Mouse (Mus musculus): ENCODE data around the gene Aup1.

Gene Aup1

DNA sequence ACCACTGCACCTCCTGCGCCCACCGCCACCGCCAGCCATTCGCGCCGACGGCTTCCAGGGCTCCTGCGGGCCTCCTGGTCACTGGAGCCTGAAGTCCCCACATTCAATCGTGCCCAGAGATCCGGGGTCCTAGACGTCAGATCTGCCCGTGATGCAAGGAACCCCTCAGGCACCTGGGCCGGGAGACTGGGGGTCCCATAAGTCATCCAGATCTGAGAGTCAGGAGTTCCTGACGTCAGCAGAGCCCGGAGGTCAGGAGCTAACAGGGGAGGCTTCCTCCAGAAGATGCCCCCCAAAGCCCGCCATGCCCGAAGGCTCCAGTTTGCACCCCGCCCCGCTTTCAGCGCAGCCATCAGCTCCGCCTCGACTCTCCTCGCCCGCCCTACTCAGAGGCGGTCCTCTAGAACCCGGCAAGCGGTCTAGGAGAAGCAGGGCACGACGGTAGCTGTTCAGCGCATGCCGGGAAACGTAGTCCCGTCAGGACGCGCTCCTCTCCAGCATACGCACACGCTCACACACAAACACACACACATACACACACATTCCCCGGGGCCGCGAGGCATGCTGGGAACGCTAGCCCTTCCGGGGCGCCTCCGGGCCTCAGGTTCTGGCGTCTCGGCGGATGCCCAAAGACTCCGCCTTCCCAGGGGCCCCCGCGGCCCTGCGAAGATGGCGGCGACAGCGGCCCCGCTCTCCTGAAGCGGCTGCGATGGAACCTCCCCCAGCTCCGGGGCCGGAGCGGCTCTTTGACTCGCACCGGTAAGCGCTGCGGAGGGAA, at the start of gene Aup1:
TSS of gene Aup1 (plus strand) at position 448 of the 778 bp plus-strand sequence.
- in situ Hi-C loops (cut with MboI, MseI): loop anchor here in 1 of 2 experiments (10.0 kb wide), 1 partner anchor 49 kb away; no protein-coding TSS in a partner anchor

DNA sequence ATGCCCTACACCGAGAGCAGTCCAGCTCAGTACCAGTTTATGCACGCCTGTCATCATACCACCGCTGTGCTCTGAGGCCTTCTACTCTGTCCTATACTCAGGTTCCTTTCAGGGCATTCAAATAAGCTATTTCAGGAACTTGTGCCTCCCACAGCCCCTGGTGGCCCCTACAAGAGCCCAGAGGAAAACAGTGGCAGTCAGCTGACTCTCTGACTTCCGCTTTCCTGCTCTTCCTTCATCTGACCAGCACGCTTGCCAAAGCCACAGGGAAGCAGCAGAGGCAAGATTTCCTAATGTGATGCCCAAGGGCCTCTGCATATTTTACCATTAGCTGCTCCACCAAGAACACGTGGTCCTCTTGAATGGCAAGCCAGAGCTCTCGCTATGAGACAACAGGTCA, 49.4 kb upstream of the Aup1 start:
- in situ Hi-C loops (cut with MboI, MseI): loop anchor here (5.0 to 10.0 kb wide), 3 partner anchors 50 to 157 kb away; partner anchors contain the start of genes Aup1 (in 1 of the 2), Dqx1 (in 1 of the 2) and Htra2 (in 1 of the 2)

- in situ Hi-C loops (cut with MboI, MseI): loop anchor here in 1 of 2 experiments (5.0 to 10.0 kb wide), 2 partner anchors 49 to 157 kb away; partner anchors contain the start of genes Aup1, Dqx1 and Htra2
Measured at GRCm38 (mm10) chr6:83005444-83006011, 48.8 kb upstream of the Aup1 start.

GRCm38 (mm10) chr6:83006114-83006513, 48.2 kb upstream of the Aup1 start:
- in situ Hi-C loops (cut with MboI, MseI): loop anchor here in 1 of 2 experiments (5.0 to 10.0 kb wide), 2 partner anchors 49 to 156 kb away; partner anchors contain the start of genes Aup1, Dqx1 and Htra2

DNA sequence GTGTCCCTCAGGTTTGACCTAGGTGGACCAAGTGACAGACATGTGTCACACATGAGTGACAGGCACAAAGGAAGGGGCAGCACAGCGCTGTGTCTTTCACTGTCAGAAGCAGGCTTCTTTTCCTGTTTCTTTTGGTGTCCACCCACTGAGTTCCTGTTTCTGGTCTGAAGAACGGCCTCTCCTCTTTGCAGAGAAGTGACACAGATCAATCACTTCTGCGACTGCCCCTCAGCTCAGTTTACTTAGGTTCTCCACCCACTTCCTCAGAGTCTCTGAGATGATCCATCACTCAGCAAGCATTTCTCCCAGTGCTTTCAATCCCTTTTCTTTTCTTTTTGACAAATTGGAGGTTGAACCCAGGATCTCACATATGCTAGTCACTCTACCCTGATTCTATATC, 45.7 kb upstream of the Aup1 start:
- in situ Hi-C loops (cut with MboI, MseI): loop anchor here in 1 of 2 experiments (5.0 to 10.0 kb wide), 2 partner anchors 46 to 154 kb away; partner anchors contain the start of genes Aup1, Dqx1 and Htra2

DNA sequence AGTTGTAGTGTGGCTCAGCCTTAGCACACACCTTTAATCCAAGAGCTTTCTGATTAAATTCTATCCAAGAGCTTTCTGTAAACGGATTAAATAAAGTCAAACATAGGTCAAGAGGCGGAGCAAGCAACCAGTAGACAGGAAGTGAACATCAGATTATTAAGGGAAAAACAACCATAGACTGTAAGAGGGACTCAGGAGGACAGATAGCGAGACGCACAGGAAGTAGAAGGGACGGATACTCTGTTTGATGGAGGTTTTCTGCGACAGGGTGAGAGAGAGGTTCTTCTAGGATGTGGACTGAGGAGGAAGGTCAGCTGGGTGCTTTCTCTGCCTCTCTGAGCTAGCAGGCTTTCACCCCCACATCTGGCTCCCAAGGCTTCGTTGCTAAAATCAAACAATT, 44.3 kb upstream of the Aup1 start:
- in situ Hi-C loops (cut with MboI, MseI): no loop called here

DNA sequence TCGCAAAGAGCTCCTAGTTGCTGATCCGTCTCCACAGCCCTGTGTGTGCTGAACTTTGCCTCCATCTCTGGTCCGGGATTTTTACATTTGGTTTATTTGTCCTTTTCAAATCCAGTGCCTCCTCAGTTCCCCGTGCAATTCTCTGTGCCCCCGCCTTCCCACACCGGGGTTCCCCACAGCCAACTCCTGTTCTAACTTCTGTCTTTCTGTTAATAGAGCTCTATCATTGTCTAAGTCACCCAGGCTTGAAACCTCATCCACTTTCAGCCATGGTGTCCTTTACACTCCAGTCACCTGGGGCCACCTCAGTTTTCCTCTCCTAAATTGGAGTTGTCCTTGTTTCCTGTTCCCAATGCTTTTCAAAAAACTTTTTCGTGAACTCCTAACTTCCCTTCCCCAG, 43.1 kb upstream of the Aup1 start:
- in situ Hi-C loops (cut with MboI, MseI): no loop called here

GRCm38 (mm10) chr6:83011756-83012155, 42.6 kb upstream of the Aup1 start:
- in situ Hi-C loops (cut with MboI, MseI): no loop called here

DNA sequence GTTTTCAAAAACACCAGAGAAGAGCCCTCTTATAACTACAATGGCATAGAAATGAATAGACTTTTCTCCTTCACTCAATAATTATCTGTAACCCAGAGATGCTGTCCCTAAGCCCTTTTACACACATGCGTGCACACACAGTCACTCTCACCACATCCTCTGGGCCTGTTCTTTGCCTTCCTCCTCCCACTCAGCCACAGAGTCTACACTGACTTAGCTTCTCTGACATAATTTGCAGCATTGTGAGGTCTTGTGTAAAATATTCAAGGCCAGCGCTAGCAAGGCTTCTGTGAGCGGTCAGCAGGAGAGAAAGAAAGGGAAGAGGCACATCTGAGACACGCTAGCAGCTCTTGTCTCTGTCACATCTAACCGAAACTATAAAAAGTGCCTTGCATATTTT, 40.9 kb upstream of the Aup1 start:
- in situ Hi-C loops (cut with MboI, MseI): no loop called here

GRCm38 (mm10) chr6:83014482-83015466, 39.5 kb upstream of the Aup1 start:
- in situ Hi-C loops (cut with MboI, MseI): no loop called here

- in situ Hi-C loops (cut with MboI, MseI): no loop called here
Measured at GRCm38 (mm10) chr6:83015749-83016148, 38.6 kb upstream of the Aup1 start.

DNA sequence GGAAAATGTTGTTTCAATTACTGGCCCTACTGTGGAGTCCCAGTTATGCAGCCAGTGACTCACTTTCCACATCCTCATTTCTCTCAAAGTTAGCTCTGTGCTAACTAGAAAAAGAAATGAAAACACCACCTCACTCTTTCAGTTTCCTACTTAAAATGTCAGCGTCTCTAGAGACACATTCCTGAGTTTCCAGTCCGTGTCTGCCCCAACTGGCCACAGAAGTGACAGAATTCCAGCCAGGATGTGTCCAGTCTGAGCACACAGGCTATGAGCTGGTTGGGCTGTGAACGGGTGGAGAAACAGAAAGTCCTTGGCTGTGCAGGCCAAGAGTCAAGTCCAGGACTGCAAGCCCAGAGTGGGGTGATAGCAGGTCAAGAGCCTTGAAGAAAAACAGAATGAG, 37.1 kb upstream of the Aup1 start:
- in situ Hi-C loops (cut with MboI, MseI): no loop called here

DNA sequence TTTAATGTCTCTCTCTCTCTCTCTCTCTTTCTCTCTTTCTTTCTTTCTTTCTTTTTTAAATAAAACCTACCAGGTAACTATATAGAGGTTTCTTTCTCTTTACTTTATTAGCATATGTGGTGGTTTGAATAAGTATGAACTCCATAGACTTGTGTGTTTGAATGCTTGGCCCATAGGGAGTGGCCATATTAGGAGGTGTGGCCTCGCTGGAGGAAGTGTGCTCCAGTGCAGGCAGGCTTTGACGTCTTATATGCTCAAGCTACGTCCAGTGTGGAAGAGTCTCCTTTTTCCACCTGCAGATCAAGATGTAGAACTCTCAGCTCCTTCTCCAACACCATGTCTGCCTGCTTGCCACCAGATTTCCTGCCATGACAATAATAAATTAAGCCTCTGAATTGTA, 35.3 kb upstream of the Aup1 start:
- in situ Hi-C loops (cut with MboI, MseI): no loop called here

GRCm38 (mm10) chr6:83020121-83020520, 34.2 kb upstream of the Aup1 start:
- in situ Hi-C loops (cut with MboI, MseI): no loop called here

DNA sequence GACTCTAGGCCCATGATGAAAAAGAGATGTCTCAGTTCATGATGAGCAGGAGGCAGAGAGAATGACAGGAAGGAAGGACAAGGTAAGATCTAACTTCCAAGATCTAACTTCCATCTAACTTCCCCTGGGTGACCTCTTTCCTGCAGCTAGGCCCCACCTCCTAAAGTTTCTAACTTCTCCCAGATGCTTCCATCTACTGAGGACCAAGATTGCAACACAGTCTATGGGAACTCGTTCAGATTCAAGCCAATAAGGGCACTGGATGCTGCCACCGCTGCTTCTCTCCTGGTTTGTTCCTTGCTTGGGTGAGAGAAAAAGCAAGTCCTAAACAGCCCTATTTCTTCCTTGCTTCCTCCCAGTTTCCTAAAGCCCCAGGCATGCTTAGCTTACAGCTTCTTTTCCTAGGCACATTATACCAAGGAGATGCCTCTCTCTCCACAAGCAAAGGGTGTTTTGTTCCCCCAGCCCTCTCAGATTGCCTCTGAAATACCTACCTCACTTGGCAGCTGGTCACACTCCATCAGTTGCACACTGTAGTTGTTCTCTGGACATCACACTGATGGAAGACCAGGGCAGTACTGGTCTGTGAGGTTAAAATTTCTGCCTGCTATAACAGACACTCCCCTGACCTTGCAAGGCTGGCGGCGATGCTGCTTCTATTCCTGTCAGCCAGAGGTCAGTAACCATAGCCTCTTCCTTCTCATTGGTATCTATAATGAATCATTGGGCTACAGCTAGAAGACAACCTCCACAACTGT, 33.3 kb upstream of the Aup1 start:
- in situ Hi-C loops (cut with MboI, MseI): no loop called here

- in situ Hi-C loops (cut with MboI, MseI): no loop called here
Measured at GRCm38 (mm10) chr6:83023008-83023407, 31.3 kb upstream of the Aup1 start.

GRCm38 (mm10) chr6:83023786-83024185, 30.5 kb upstream of the Aup1 start:
- in situ Hi-C loops (cut with MboI, MseI): no loop called here

DNA sequence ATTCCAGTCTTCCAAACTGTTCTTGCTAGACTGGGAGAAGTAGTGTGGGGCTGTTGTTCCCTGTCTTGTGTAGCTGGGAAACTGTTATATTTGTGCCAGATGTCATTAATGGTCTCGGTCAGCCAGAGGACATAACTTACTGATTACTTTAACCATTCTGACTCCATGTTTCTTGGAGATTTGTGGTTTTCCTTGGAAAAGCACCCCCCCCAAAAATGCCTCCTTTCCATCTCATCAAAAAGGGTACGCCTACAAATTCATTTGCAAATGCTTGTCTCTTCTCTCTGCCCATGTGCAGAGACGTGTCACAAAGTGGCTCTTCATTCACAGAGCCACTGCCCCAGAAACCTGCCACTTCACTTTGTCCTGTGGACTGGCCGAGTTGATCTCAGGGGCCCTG, 29.9 kb upstream of the Aup1 start:
- in situ Hi-C loops (cut with MboI, MseI): no loop called here

DNA sequence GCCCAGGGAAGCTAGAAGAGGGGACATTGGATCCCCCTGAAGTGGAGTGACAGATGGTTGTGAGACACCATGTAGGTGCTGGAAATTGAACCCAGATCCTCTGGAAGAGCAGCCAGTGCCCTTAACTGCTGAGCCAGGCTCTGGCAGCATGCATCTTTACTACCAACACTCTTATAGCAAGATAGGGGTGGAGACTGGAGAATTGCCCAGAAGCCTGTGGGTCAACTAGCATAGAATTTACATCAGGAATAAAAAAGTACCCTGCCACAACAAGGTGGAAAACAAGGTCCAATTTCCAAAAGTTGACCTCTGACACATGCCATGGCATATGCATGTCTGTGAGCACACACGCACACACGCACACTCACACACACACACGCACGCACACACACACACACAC, 29.1 kb upstream of the Aup1 start:
- in situ Hi-C loops (cut with MboI, MseI): no loop called here

DNA sequence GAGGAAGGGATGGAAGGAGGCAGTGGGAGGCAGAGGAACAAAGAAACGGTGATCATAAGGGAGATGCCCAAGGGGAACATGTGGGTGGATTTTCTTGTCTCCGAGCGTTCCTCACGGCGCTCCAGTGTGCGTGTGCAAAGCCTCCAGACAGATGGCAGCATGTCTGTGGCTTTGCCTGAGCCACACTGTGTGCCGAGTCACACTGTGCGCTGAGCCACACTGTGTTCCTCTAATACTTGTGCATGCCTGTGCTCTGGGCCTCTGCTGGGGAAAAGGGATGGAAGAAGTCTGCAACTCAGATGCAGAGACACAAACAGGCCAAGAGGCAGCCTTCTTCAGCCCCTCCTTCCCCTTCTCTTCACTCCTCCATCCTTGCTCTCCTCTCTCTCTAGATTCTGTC, 27.0 kb upstream of the Aup1 start:
- in situ Hi-C loops (cut with MboI, MseI): no loop called here

DNA sequence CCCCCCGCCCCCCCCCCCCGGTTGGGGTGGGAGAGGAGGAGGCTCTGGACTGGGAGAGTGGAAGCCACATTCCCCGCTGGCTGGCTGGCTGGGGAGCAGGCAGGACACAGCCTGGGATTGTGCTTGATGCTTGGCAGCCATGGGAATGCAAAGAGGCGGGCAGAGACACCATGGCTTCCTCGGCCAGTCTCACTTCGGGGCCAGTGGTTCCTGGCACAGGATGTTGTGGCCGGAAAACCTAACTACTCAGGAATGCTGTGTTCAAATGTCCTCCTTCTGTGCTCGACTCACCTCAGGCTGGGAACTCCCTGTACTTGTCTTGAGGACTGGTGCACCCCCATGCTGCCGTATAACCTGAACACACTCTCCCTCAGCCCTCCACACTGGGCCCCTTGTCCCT, 26.6 kb upstream of the Aup1 start:
- in situ Hi-C loops (cut with MboI, MseI): no loop called here

All from T-helper 17 cell (primary cell).